Comparison of ENCODE assay signal across 25 mouse cellular contexts in the genomic region with DNA sequence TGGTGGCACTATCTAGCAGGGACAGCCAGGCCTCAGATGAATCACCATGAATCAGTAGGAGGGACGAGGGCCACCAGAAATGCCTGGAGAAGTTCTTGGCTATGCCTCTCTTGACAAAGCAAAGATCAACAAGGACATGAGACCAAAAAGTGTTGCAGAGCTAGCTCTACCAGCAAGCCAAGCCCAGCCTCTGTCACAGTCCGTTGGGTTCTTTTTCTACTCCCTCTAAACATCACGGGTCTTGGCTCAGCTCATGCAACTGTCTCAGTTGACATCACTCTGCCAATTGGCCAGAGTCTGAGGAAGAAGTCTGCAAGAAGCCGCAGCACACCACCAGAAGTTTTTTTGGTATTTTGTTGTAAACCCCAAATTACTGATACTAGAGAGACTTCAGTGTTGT. TPM values are rescaled to one million over a fixed set of nuclear protein-coding genes. Genes with fewer than 3 reads are reported as not detected.
DNase-seq lines count a peak whose midpoint lies in the region; ATAC-seq and TF ChIP-seq lines count a peak whose summit lies in the region.
"Had no signal": no experiment of that assay in that cellular context is flagged by ENCODE, and none has a peak within 500 bp of the region (broad histone marks: within the 10 kb centered on the region; RNA-seq: fewer than 3 reads in every experiment).

No protein-coding gene starts in this region.

- TF ChIP-seq CTCF in liver, adult 2 months (IDR thresholded peaks at IDR 0.05; ENCODE audit: low read depth, low read length) = no peak
- TF ChIP-seq CTCF in liver, postnatal 0 days (IDR thresholded peaks at IDR 0.05; ENCODE audit: low read depth) = no peak
- TF ChIP-seq CTCF in kidney, adult 2 months (conservative IDR thresholded peaks at IDR 0.05; ENCODE audit: insufficient read depth, insufficient read length, low read depth, low read length) = no peak

- ATAC-seq in liver, postnatal 0 days = no peak
- ATAC-seq: intestine, embryonic 15.5 days had no signal

- no peak for TF ChIP-seq POLR2A in liver, adult 2 months (IDR thresholded peaks at IDR 0.05; ENCODE audit: extremely low read depth, insufficient read depth, low read length)
- no peak for TF ChIP-seq POLR2A in kidney, adult 2 months (IDR thresholded peaks at IDR 0.05; ENCODE audit: low read depth, low read length)

- no peaks in the 10 kb centered on the region for H3K9me3 ChIP-seq in liver, postnatal 0 days (ENCODE audit: low read length)
- H3K9me3 ChIP-seq: embryonic facial prominence, embryonic 13.5 days; intestine, embryonic 15.5 days; limb, embryonic 13.5 days; liver, embryonic 15.5 days; midbrain, embryonic 12.5 days; neural tube, embryonic 15.5 days had no signal

- H3K4me1 ChIP-seq in liver, adult 2 months (ENCODE audit: control insufficient read depth, insufficient read depth, low read length) = peaks cover 9% of the 10 kb centered on the region
- peaks cover 6% of the 10 kb centered on the region for H3K4me1 ChIP-seq in liver, postnatal 0 days (ENCODE audit: insufficient read depth)
- peaks cover 20% of the 10 kb centered on the region for H3K4me1 ChIP-seq in kidney, adult 2 months (ENCODE audit: control insufficient read depth, insufficient read depth, low read length)
- H3K4me1 ChIP-seq: embryonic facial prominence, embryonic 13.5 days; limb, embryonic 13.5 days; liver, embryonic 15.5 days; midbrain, embryonic 12.5 days; neural tube, embryonic 15.5 days had no signal

- no peak overlapping the region for H3K9ac ChIP-seq in liver, adult 2 months (ENCODE audit: low read depth, low read length)
- no peak overlapping the region for H3K9ac ChIP-seq in liver, postnatal 0 days (replicated peaks)
- H3K9ac ChIP-seq: embryonic facial prominence, embryonic 13.5 days; hindbrain, embryonic 14.5 days; intestine, embryonic 15.5 days; limb, embryonic 13.5 days; liver, embryonic 15.5 days; midbrain, embryonic 12.5 days; neural tube, embryonic 15.5 days had no signal

- no peak for TF ChIP-seq EP300 in liver, postnatal 0 days (IDR thresholded peaks at IDR 0.05; ENCODE audit: low read depth)

- DNase-seq in adrenal gland, adult (ENCODE audit: inconsistent age in 2 of 2, low spot score in 1 of 2) = peak; percentile 19 to 51
- no peak for DNase-seq in adrenal gland, postnatal 25 days
- DNase-seq in liver, adult 2 months (ENCODE audit: extremely low read depth, low read depth, low spot score) = peak; percentile 94
- no peak for DNase-seq in liver, postnatal 0 days
- DNase-seq in kidney, adult 2 months = peak; percentile 92
- peak; percentile 68 for DNase-seq in kidney, postnatal 14 days
- no peak for DNase-seq in left cerebral cortex, adult 11 months (ENCODE audit: low spot score)
- DNase-seq in B cell, adult 2 months = no peak
- DNase-seq: cerebellum, adult 9-10 months; retina, postnatal 1 day; right cerebral cortex, postnatal 4 days; thymus, adult 18-20 months had no signal

- H3K36me3 ChIP-seq in liver, adult 2 months (ENCODE audit: control insufficient read depth, insufficient read depth, low read length) = peaks cover 4% of the 10 kb centered on the region
- no peaks in the 10 kb centered on the region for H3K36me3 ChIP-seq in liver, postnatal 0 days (replicated peaks; ENCODE audit: insufficient read depth, low read length)
- no peaks in the 10 kb centered on the region for H3K36me3 ChIP-seq in kidney, adult 2 months (ENCODE audit: control insufficient read depth, insufficient read depth, low read length)
- H3K36me3 ChIP-seq: embryonic facial prominence, embryonic 13.5 days; intestine, embryonic 15.5 days; limb, embryonic 13.5 days; liver, embryonic 15.5 days; midbrain, embryonic 12.5 days; neural tube, embryonic 15.5 days had no signal

- no peaks in the 10 kb centered on the region for H3K27me3 ChIP-seq in liver, adult 2 months (ENCODE audit: control insufficient read depth, insufficient read depth, low read length)
- H3K27me3 ChIP-seq in liver, postnatal 0 days (ENCODE audit: insufficient read depth, low read length) = no peaks in the 10 kb centered on the region
- H3K27me3 ChIP-seq in kidney, adult 2 months (replicated peaks; ENCODE audit: control insufficient read depth, insufficient read depth, low read length) = no peaks in the 10 kb centered on the region
- H3K27me3 ChIP-seq: CH12.LX; embryonic facial prominence, embryonic 13.5 days; intestine, embryonic 15.5 days; limb, embryonic 13.5 days; liver, embryonic 15.5 days; neural tube, embryonic 15.5 days had no signal

- no peak overlapping the region for H3K4me3 ChIP-seq in liver, adult 2 months (ENCODE audit: insufficient read depth, low read depth, low read length)
- H3K4me3 ChIP-seq in liver, postnatal 0 days (ENCODE audit: low read depth, low read length) = no peak overlapping the region
- no peak overlapping the region for H3K4me3 ChIP-seq in kidney, adult 2 months (ENCODE audit: insufficient read depth, low read depth, low read length)
- H3K4me3 ChIP-seq: embryonic facial prominence, embryonic 13.5 days; intestine, embryonic 15.5 days; limb, embryonic 13.5 days; liver, embryonic 15.5 days; midbrain, embryonic 12.5 days; neural tube, embryonic 15.5 days had no signal

- H3K27ac ChIP-seq in liver, adult 2 months (replicated peaks; ENCODE audit: insufficient read depth, low read depth, low read length) = peak overlapping the region; percentile 33
- H3K27ac ChIP-seq in liver, postnatal 0 days (ENCODE audit: low read depth) = no peak overlapping the region
- H3K27ac ChIP-seq in kidney, adult 2 months (ENCODE audit: insufficient read depth, low read depth, low read length) = peak overlapping the region; percentile 80
- H3K27ac ChIP-seq: embryonic facial prominence, embryonic 13.5 days; hindbrain, embryonic 14.5 days; intestine, embryonic 15.5 days; limb, embryonic 13.5 days; liver, embryonic 15.5 days; midbrain, embryonic 12.5 days; neural tube, embryonic 15.5 days had no signal

- H3K79me2 ChIP-seq in liver, adult 2 months (ENCODE audit: control insufficient read depth, insufficient read depth, low read length) = peaks cover 4% of the 10 kb centered on the region; the same call in 1 of the 2 replicates

- 25% methylated on average over 4 of the region's 4 CpGs for WGBS in liver, adult 2 months
- WGBS in liver, postnatal 0 days (ENCODE audit: insufficient replicate concordance) = 75% methylated on average over 4 of the region's 4 CpGs
- WGBS in kidney, adult 2 months = 28% methylated on average over 4 of the region's 4 CpGs

- H3K4me2 ChIP-seq in liver, postnatal 0 days (ENCODE audit: low read depth, low read length) = no peak overlapping the region
- H3K4me2 ChIP-seq: embryonic facial prominence, embryonic 13.5 days; hindbrain, embryonic 14.5 days; intestine, embryonic 15.5 days; limb, embryonic 13.5 days; liver, embryonic 15.5 days; midbrain, embryonic 12.5 days; neural tube, embryonic 15.5 days had no signal

RNA-seq across cellular contexts. Expression of a gene that starts 4.6 kb away (rescaled TPM):
- total RNA-seq in adrenal gland, postnatal 25 days (2021) = 2.1 TPM in 1 of 2 replicates, not detected in the other
- total RNA-seq in liver, adult 2 months (2014; rRNA removed) = 84.8 and 91.8 TPM in 2 replicates
- polyA plus RNA-seq in liver, adult 2 months (2012; rRNA removed) = 159 and 196 TPM in 2 replicates
- 23.8 and 25.9 TPM in 2 replicates for polyA plus RNA-seq in liver, postnatal 0 days (2015; fragmentation: Nextera tagmentation; extraction: Ambion mirVana)
- 23.7 and 29.2 TPM in 2 replicates for polyA plus RNA-seq in kidney, adult 2 months (2012; rRNA removed)
- total RNA-seq: CH12.LX; heart, adult 8-10 months; left cerebral cortex, postnatal 10 days had no signal
- polyA plus RNA-seq: cortical plate, adult 2 months; embryonic facial prominence, embryonic 13.5 days; hindbrain, embryonic 14.5 days; limb, embryonic 13.5 days; midbrain, embryonic 12.5 days; neural tube, embryonic 15.5 days had no signal

RNA-seq across cellular contexts. Expression of a gene that starts 19.4 kb away (rescaled TPM):
- total RNA-seq in adrenal gland, postnatal 25 days (2021) = not detected in 2 replicates
- total RNA-seq in liver, adult 2 months (2014; rRNA removed) = not detected in 2 replicates
- 0.15 TPM in 1 of 2 replicates, not detected in the other for polyA plus RNA-seq in liver, adult 2 months (2012; rRNA removed)
- polyA plus RNA-seq in liver, postnatal 0 days (2015; fragmentation: Nextera tagmentation; extraction: Ambion mirVana) = 0.52 and 0.59 TPM in 2 replicates
- not detected in 2 replicates for polyA plus RNA-seq in kidney, adult 2 months (2012; rRNA removed)
- total RNA-seq: heart, adult 8-10 months; left cerebral cortex, postnatal 10 days had no signal
- polyA plus RNA-seq: cortical plate, adult 2 months; embryonic facial prominence, embryonic 13.5 days; frontal cortex, adult 2 months; heart, embryonic 16.5 days; hindbrain, embryonic 14.5 days; midbrain, embryonic 12.5 days; neural tube, embryonic 15.5 days had no signal

RNA-seq across cellular contexts. Expression of a gene that starts 21.4 kb away (rescaled TPM):
- total RNA-seq in adrenal gland, postnatal 25 days (2021) = 49.8 and 51.3 TPM in 2 replicates
- 71.2 and 76.2 TPM in 2 replicates for total RNA-seq in liver, adult 2 months (2014; rRNA removed)
- 182 and 219 TPM in 2 replicates for polyA plus RNA-seq in liver, adult 2 months (2012; rRNA removed)
- 29.0 and 32.1 TPM in 2 replicates for polyA plus RNA-seq in liver, postnatal 0 days (2015; fragmentation: Nextera tagmentation; extraction: Ambion mirVana)
- polyA plus RNA-seq in kidney, adult 2 months (2012; rRNA removed) = 77.8 and 110 TPM in 2 replicates

Comparison
In these comparisons a context has a peak if more than half of its experiments do, and no peak if none do; other contexts are left out.
1. DNase-seq: peak in adrenal gland, adult (2 of 2), liver, adult 2 months (single experiment), kidney, adult 2 months (single experiment) and kidney, postnatal 14 days (single experiment); none in adrenal gland, postnatal 25 days (single experiment), liver, postnatal 0 days (single experiment), left cerebral cortex, adult 11 months (single experiment) and B cell, adult 2 months (0 of 2).